Mouse (Mus musculus) stomach, postnatal 0 days (tissue): ENCODE measurements around the gene Slc22a2. TPM values are rescaled to one million over a fixed set of nuclear protein-coding genes. Genes with fewer than 3 reads are reported as not detected.

Experiments used
- ATAC-seq: fragments of 200-750 bp; cut with Nextera tagmentation; 2 replicates; pipeline ENCODE4 v1.8.0; 2017; ENCODE audit not compliant: low FRiP score, low TSS enrichment
- DNase-seq: peaks from one replicate; pipeline ENCODE4 v3.0.0-alpha.2; 2016; ENCODE audit warnings: low spot score
- H3K27ac ChIP-seq: fragments of 300-500 bp; sonication (generic); replicated peaks from 2 replicates; pipeline ENCODE4 v1.5.1; 2014; ENCODE audit warnings: mild to moderate bottlenecking, control low read depth
- H3K27me3 ChIP-seq: fragments of 300-500 bp; sonication (generic); 2 replicates; pipeline ENCODE4 v1.6.1; 2014; ENCODE audit warnings: low read length; ENCODE audit not compliant: control insufficient read depth, insufficient read depth
- H3K36me3 ChIP-seq: fragments of 300-500 bp; sonication (generic); 2 replicates; pipeline ENCODE4 v1.6.1; 2014; ENCODE audit warnings: low read length, mixed read lengths; ENCODE audit not compliant: control insufficient read depth, insufficient read depth
- H3K4me1 ChIP-seq: fragments of 300-500 bp; sonication (generic); replicated peaks from 2 replicates; pipeline ENCODE4 v1.6.1; 2014; ENCODE audit warnings: antibody characterized with exemption; ENCODE audit not compliant: control insufficient read depth, insufficient read depth
- H3K4me2 ChIP-seq: fragments of 300-500 bp; sonication (generic); replicated peaks from 2 replicates; pipeline ENCODE4 v1.6.1; 2014; ENCODE audit warnings: low read depth, mild to moderate bottlenecking, control low read depth, moderate library complexity
- H3K4me3 ChIP-seq: fragments of 300-500 bp; sonication (generic); 2 replicates; pipeline ENCODE4 v1.5.1; 2014; ENCODE audit warnings: low read depth, low read length, control low read depth
- H3K9ac ChIP-seq: fragments of 300-500 bp; sonication (generic); 2 replicates; pipeline ENCODE4 v1.6.1; 2014; ENCODE audit warnings: mild to moderate bottlenecking, low read length, control low read depth, mixed read lengths
- H3K9me3 ChIP-seq: fragments of 300-500 bp; sonication (generic); 2 replicates; pipeline ENCODE4 v1.6.1; 2016; ENCODE audit warnings: low read length; ENCODE audit not compliant: control insufficient read depth
- CTCF ChIP-seq: IDR thresholded peaks from 2 replicates; pipeline ENCODE4 v1.5.1; 2016; ENCODE audit warnings: antibody characterized with exemption, low read depth, mild to moderate bottlenecking, moderate library complexity
- EP300 ChIP-seq: optimal IDR thresholded peaks from 2 replicates; pipeline ENCODE3; 2016; ENCODE audit warnings: antibody characterized with exemption
- WGBS: fragments of 180-500 bp; shearing (Covaris S2); extraction: QIAGEN DNeasy Blood & Tissue Kit; methylation state at CpG from one replicate; pipeline ENCODE4 v1.1.7; 2014; 5-methylcytosine and 5-hydroxymethylcytosine counted together
- polyA plus RNA-seq: library from polyadenylated mRNA; unstranded; fragments of >200 nt; fragmentation: Nextera tagmentation; extraction: Ambion mirVana; gene quantifications from 2 replicates; pipeline ENCODE4 v1.2.1, GENCODE M21; 2015

Gene Slc22a2
- polyA plus RNA-seq, 1 experiment from 2014 or later = not detected

- 37% methylated on average over 4 of the region's 4 CpGs for WGBS
- no peak for ATAC-seq
- Histone ChIP-seq H3K36me3 (no peaks in the 10 kb centered on the region), H3K4me1 (no peaks in the 10 kb centered on the region), H3K27ac (no peak overlapping the region), H3K27me3 (no peaks in the 10 kb centered on the region), H3K9ac (no peak overlapping the region), H3K4me3 (no peak overlapping the region), H3K4me2 (no peak overlapping the region), H3K9me3 (no peaks in the 10 kb centered on the region)
- TF ChIP-seq CTCF (no peak), EP300 (no peak)
- no peak for DNase-seq
Observed at GRCm38 (mm10) chr17:12615429-12615828, 31.5 kb downstream of the Slc22a2 start.

- DNase-seq (no peak), ATAC-seq (no peak)
- Histone ChIP-seq H3K36me3 (no peaks in the 10 kb centered on the region), H3K4me2 (no peak overlapping the region), H3K9ac (no peak overlapping the region), H3K4me3 (no peak overlapping the region), H3K9me3 (no peaks in the 10 kb centered on the region), H3K27me3 (no peaks in the 10 kb centered on the region), H3K4me1 (no peaks in the 10 kb centered on the region), H3K27ac (no peak overlapping the region)
- WGBS = 91% methylated on average over 2 of the region's 2 CpGs
- TF ChIP-seq CTCF = no peak
- no peak for TF ChIP-seq EP300
Observed at GRCm38 (mm10) chr17:12619641-12620040, 35.7 kb downstream of the Slc22a2 start.

GRCm38 (mm10) chr17:12627983-12628382, 44.1 kb downstream of the Slc22a2 start:
- H3K36me3 ChIP-seq = no peaks in the 10 kb centered on the region
- H3K4me2 ChIP-seq = no peak overlapping the region
- no peaks in the 10 kb centered on the region for H3K4me1 ChIP-seq
- ATAC-seq (no peak), DNase-seq (no peak)
- no peak for TF ChIP-seq EP300
- no peak for TF ChIP-seq CTCF
- 79% methylated on average over 4 of the region's 4 CpGs for WGBS
- no peaks in the 10 kb centered on the region for H3K9me3 ChIP-seq
- H3K27me3 ChIP-seq = no peaks in the 10 kb centered on the region
- no peak overlapping the region for H3K9ac ChIP-seq
- no peak overlapping the region for H3K4me3 ChIP-seq
- H3K27ac ChIP-seq = no peak overlapping the region

GRCm38 (mm10) chr17:12630976-12631730, 47.2 kb downstream of the Slc22a2 start:
- ATAC-seq = no peak
- Histone ChIP-seq H3K27me3 (no peaks in the 10 kb centered on the region), H3K9me3 (no peaks in the 10 kb centered on the region), H3K4me3 (no peak overlapping the region), H3K4me2 (no peak overlapping the region), H3K4me1 (no peaks in the 10 kb centered on the region), H3K36me3 (no peaks in the 10 kb centered on the region), H3K9ac (no peak overlapping the region), H3K27ac (no peak overlapping the region)
- no peak for DNase-seq
- 43% methylated on average over 6 of the region's 6 CpGs for WGBS
- TF ChIP-seq CTCF (no peak), EP300 (no peak)

GRCm38 (mm10) chr17:12631771-12632600, 48.1 kb downstream of the Slc22a2 start:
- ATAC-seq (no peak), DNase-seq (no peak)
- TF ChIP-seq CTCF = no peak
- TF ChIP-seq EP300 = no peak
- 36% methylated on average over 7 of the region's 7 CpGs for WGBS
- Histone ChIP-seq H3K9ac (no peak overlapping the region), H3K9me3 (no peaks in the 10 kb centered on the region), H3K27ac (no peak overlapping the region), H3K4me3 (no peak overlapping the region), H3K4me1 (no peaks in the 10 kb centered on the region), H3K27me3 (no peaks in the 10 kb centered on the region), H3K4me2 (no peak overlapping the region), H3K36me3 (no peaks in the 10 kb centered on the region)

- 35% methylated on average over 4 of the region's 4 CpGs for WGBS
- Histone ChIP-seq H3K4me2 (no peak overlapping the region), H3K9me3 (no peaks in the 10 kb centered on the region), H3K4me3 (no peak overlapping the region), H3K27ac (no peak overlapping the region), H3K9ac (no peak overlapping the region), H3K36me3 (no peaks in the 10 kb centered on the region), H3K27me3 (no peaks in the 10 kb centered on the region), H3K4me1 (no peaks in the 10 kb centered on the region)
- no peak for TF ChIP-seq CTCF
- TF ChIP-seq EP300 = no peak
- no peak for DNase-seq
- no peak for ATAC-seq
Observed at GRCm38 (mm10) chr17:12634814-12635213, 50.9 kb downstream of the Slc22a2 start.
